In the genomic region with DNA sequence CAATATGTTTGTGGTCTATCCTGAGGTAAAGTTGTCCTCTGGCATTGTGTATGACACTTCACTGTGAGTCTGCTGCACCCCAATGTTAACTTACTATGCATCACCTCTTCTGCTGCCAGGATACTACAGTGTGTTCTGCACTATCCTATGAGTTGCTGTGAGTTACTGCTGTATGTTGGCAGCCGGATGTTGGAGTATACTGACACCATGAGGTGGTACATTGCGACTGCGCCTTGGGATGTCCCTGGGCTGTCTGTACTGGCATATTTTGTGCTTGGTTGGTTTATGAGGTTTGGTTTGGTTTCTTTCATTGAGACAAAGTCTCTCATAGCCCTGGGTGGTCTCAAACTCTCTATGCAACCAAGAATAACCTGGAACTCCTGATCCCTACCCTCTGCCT, we compare ENCODE assay signal across 1 mouse cellular context.
TF ChIP-seq lines count a peak whose summit lies in the region.

No protein-coding gene starts in this region.

TF ChIP-seq in MEL, 35 proteins besides CTCF, POLR2A, EP300 and RAD21:
- TF ChIP-seq TAL1 (IDR thresholded peaks at IDR 0.05; ENCODE audit: low read length): no peak
- TF ChIP-seq TCF12 (IDR thresholded peaks at IDR 0.05; ENCODE audit: low read depth, low read length): no peak
- no peak for TF ChIP-seq MXI1 (IDR thresholded peaks at IDR 0.05; ENCODE audit: low read depth, low read length)
- peak; percentile 52; the same call in 1 of the 2 replicates for TF ChIP-seq SMC3 (IDR thresholded peaks at IDR 0.05; ENCODE audit: low read depth, low read length)
- TF ChIP-seq ZMIZ1 (IDR thresholded peaks at IDR 0.05; ENCODE audit: low read depth, low read length): no peak
- TF ChIP-seq E2F4 (IDR thresholded peaks at IDR 0.05; ENCODE audit: borderline replicate concordance, low read depth, low read length): no peak
- TF ChIP-seq ZC3H11A (IDR thresholded peaks at IDR 0.05; ENCODE audit: low read depth, low read length): peak; percentile 27; the same call in 1 of the 2 replicates
- no peak for TF ChIP-seq MAZ (IDR thresholded peaks at IDR 0.05; ENCODE audit: low read depth, low read length)
- no peak for TF ChIP-seq NRF1 (IDR thresholded peaks at IDR 0.05; ENCODE audit: insufficient read depth, low read depth, low read length, poor library complexity, severe bottlenecking)
- no peak for TF ChIP-seq JUND (IDR thresholded peaks at IDR 0.05; ENCODE audit: low read depth, low read length)
- TF ChIP-seq CHD1 (IDR thresholded peaks at IDR 0.05; ENCODE audit: low read depth, low read length): no peak
- TF ChIP-seq RCOR1 (IDR thresholded peaks at IDR 0.05; ENCODE audit: low read depth, low read length): no peak
- no peak for TF ChIP-seq MAX (IDR thresholded peaks at IDR 0.05; ENCODE audit: low read length)
- TF ChIP-seq MEF2A (IDR thresholded peaks at IDR 0.05; ENCODE audit: extremely low read depth, insufficient replicate concordance, low read depth, low read length, poor library complexity, severe bottlenecking): no peak
- TF ChIP-seq POLR2AphosphoS5 (IDR thresholded peaks at IDR 0.05; ENCODE audit: borderline replicate concordance, low read depth, low read length): no peak
- TF ChIP-seq MYC (IDR thresholded peaks at IDR 0.05; ENCODE audit: low read depth, low read length): no peak
- TF ChIP-seq POLR2AphosphoS2 (IDR thresholded peaks at IDR 0.05; ENCODE audit: low read length): no peak
